Mouse (Mus musculus): ENCODE measurements around the gene Rnaseh2b. TPM values are rescaled to one million over a fixed set of nuclear protein-coding genes. Genes with fewer than 3 reads are reported as not detected.

Gene Rnaseh2b
- polyA plus RNA-seq, 1 experiment from 2014 or later, result 78.8 TPM

DNA sequence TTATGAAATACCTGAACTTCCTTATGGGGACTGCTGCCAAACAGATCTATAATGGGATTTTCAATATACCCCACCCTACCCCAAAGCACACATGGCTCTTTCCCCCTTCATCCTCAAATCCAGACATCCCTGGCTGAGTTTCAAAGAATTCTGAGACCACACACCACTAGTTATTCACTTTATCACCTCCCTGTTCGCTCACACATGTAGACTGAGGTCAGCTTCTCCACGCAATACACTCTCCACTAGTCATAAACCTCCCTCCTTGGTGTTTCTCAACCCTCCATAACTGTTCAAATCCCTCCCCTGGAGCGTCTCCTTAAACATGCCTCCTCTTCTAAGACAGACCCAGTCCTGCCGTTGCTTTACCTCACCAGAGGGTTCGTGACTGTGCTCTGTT, 31.1 kb downstream of the Rnaseh2b start:
- no peak overlapping the region for H3K4me2 ChIP-seq
- no peaks in the 10 kb centered on the region for H3K9me3 ChIP-seq
- H3K27ac ChIP-seq, result no peak overlapping the region
- H3K4me1 ChIP-seq, result peaks cover 19% of the 10 kb centered on the region
- no peak overlapping the region for H3K9ac ChIP-seq
- H3K27me3 ChIP-seq, result no peaks in the 10 kb centered on the region
- no peak for ATAC-seq (ENCODE audit: low FRiP score)
- H3K36me3 ChIP-seq (replicated peaks), result no peaks in the 10 kb centered on the region
- WGBS, result 88% methylated on average over 5 of the region's 5 CpGs
- H3K4me3 ChIP-seq (replicated peaks), result no peak overlapping the region

DNA sequence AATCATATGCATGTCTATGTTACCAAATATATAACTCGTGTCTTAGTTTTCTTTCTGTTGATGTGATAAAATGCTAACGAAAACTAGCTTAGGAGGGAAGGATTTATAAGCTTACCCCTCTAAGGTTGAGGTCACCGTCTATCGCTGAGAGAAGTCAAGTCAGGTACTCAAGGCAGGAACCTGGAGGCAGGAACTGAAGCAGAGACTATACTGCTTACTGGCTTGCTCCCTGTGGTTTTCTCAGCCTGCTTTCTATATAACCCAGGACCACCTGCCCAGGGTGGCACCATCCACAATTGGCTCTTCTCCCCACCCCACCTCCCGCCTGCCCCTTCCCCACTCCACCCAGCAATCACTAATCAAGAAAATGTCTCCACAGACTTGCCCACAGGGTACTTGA, 32.6 kb downstream of the Rnaseh2b start:
- 92% methylated on average over 5 of the region's 5 CpGs for WGBS
- Histone ChIP-seq H3K36me3 (replicated peaks) (no peaks in the 10 kb centered on the region), H3K4me3 (replicated peaks) (no peak overlapping the region), H3K27ac (no peak overlapping the region), H3K9me3 (no peaks in the 10 kb centered on the region), H3K4me1 (peaks cover 19% of the 10 kb centered on the region), H3K9ac (no peak overlapping the region), H3K27me3 (no peaks in the 10 kb centered on the region), H3K4me2 (no peak overlapping the region)
- ATAC-seq (ENCODE audit: low FRiP score), result no peak

DNA sequence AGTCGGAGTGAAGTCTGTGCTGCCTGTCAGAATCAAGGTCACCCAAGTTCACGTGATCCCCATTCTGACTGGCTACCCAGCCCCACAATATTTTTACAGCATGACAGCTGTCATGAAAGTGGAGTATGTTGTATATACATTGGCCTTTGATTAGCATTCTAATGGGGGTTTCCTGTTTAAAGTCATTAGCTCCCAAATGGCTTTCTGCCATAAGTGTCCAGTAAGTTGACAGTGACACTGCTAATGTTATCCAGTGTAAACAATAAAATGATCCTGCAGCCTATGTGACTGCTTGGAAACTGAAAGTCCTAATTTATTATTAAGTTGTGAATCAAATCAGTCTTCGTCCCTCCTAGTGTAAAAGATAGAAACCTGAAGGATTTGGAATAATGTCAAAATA, 33.6 kb downstream of the Rnaseh2b start:
- WGBS, result 88% methylated on average over 3 of the region's 3 CpGs
- no peak for ATAC-seq (ENCODE audit: low FRiP score)

DNA sequence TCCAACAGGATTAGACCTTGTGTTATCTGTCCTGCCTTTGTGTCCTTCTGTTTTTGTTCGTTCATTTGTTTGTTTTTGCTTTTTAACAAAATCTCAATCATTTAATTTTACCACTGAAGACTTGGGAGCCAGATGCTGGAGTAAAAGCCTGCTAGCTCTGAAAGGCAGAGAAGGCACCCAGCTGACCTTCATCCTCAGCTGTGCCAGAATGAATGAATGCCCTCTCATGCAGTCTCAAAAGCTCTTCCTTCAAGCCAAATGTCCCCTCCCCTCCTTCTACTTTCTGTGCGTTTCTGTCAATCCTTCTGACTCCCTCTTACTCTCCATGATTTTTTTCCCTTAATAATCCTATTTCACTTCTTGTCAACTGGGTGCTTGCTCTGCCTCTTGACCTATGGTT, 34.8 kb downstream of the Rnaseh2b start:
- no peak for ATAC-seq (ENCODE audit: low FRiP score)

More for the DNA sequence above, 33.6 kb downstream of the Rnaseh2b start:
- no peak overlapping the region for H3K4me3 ChIP-seq (replicated peaks)
- H3K9ac ChIP-seq, result no peak overlapping the region
- no peaks in the 10 kb centered on the region for H3K27me3 ChIP-seq
- H3K9me3 ChIP-seq, result no peaks in the 10 kb centered on the region
- no peaks in the 10 kb centered on the region for H3K36me3 ChIP-seq (replicated peaks)
- H3K27ac ChIP-seq, result no peak overlapping the region
- no peak overlapping the region for H3K4me2 ChIP-seq
- peaks cover 24% of the 10 kb centered on the region for H3K4me1 ChIP-seq

DNA sequence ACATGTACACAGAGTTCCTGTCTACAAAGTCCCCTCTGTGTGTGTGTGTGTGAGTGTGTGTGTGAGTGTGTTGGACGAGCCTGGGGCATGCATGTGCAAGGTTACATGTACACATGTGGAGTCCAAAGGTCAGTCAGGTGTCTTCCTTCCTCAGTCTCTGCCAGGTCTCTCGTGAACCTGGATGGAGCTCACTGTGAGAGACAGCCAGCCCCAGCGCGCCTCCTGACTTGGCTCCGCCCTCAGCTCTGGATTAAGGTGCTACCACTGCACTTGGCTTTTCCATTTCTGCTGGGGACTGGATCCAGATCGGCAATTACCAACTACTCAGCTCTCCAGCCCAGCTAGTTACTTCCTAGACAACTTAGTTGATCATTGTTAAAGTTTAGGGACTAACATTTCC, 36.2 kb downstream of the Rnaseh2b start:
- no peaks in the 10 kb centered on the region for H3K9me3 ChIP-seq
- no peak overlapping the region for H3K4me2 ChIP-seq
- H3K4me1 ChIP-seq, result peaks cover 41% of the 10 kb centered on the region
- H3K4me3 ChIP-seq (replicated peaks), result no peak overlapping the region
- no peak overlapping the region for H3K27ac ChIP-seq
- no peak for ATAC-seq (ENCODE audit: low FRiP score)
- no peaks in the 10 kb centered on the region for H3K27me3 ChIP-seq
- H3K36me3 ChIP-seq (replicated peaks), result no peaks in the 10 kb centered on the region
- H3K9ac ChIP-seq, result no peak overlapping the region
- 55% methylated on average over 6 of the region's 6 CpGs for WGBS

More for the DNA sequence above, 34.8 kb downstream of the Rnaseh2b start:
- Histone ChIP-seq H3K4me1 (peaks cover 30% of the 10 kb centered on the region), H3K4me2 (no peak overlapping the region), H3K27ac (peak overlapping the region; percentile 2; the same call in 1 of the 2 replicates), H3K9me3 (no peaks in the 10 kb centered on the region), H3K36me3 (replicated peaks) (no peaks in the 10 kb centered on the region), H3K27me3 (no peaks in the 10 kb centered on the region), H3K9ac (no peak overlapping the region), H3K4me3 (replicated peaks) (no peak overlapping the region)
- WGBS, result 16% methylated on average over 2 of the region's 2 CpGs

DNA sequence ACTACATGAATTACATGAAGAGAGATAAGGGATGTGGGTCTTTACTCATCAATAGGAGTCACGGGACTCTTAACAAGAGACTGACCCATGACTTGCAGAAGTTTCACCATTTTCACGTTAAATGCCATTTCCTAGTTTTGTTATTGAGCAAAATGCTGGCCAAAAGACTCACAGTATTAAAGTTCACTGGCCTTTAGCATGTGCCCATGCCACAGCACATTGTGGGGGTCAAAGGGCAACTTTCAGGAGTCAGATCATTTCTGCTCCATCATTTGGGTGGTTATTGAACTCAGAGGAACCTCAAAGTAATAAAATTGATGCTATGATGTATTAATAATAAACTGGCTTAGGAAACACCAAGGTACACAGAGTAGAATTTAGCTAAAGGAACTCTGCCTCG, 37.2 kb downstream of the Rnaseh2b start:
- Histone ChIP-seq H3K9me3 (no peaks in the 10 kb centered on the region), H3K4me3 (replicated peaks) (no peak overlapping the region), H3K4me2 (no peak overlapping the region), H3K9ac (no peak overlapping the region), H3K27me3 (no peaks in the 10 kb centered on the region), H3K27ac (no peak overlapping the region), H3K36me3 (replicated peaks) (no peaks in the 10 kb centered on the region), H3K4me1 (peaks cover 47% of the 10 kb centered on the region)
- 83% methylated on average over 3 of the region's 3 CpGs for WGBS
- ATAC-seq (ENCODE audit: low FRiP score), result no peak

DNA sequence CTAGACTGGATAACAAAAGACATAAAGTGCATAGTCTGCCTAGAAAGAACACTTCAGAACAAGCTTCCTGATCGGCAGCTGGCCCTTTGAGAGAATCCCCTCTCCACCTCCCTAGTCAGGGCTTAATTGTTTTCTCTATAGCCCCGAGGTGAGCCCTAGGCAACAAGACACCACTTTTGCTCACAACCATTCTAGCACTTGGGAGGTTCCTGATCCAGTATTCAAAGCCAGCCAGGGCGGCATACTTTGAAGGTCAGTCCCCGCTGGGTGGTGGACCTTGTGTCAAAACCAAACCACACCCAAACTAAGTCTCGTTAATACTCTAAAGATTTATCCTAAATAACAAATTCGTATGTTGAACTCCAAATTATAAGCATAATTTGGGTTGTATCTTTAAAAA, 39.1 kb downstream of the Rnaseh2b start:
- H3K9ac ChIP-seq, result peak overlapping the region; percentile 74
- H3K9me3 ChIP-seq, result no peaks in the 10 kb centered on the region
- H3K27ac ChIP-seq, result peak overlapping the region; percentile 78; the same call in 1 of the 2 replicates
- H3K27me3 ChIP-seq, result no peaks in the 10 kb centered on the region
- H3K36me3 ChIP-seq (replicated peaks), result no peaks in the 10 kb centered on the region
- H3K4me3 ChIP-seq (replicated peaks), result peak overlapping the region; percentile 66
- ATAC-seq (ENCODE audit: low FRiP score), result no peak
- H3K4me1 ChIP-seq, result peaks cover 41% of the 10 kb centered on the region
- 9% methylated on average over 6 of the region's 6 CpGs for WGBS
- H3K4me2 ChIP-seq, result peak overlapping the region; percentile 80

DNA sequence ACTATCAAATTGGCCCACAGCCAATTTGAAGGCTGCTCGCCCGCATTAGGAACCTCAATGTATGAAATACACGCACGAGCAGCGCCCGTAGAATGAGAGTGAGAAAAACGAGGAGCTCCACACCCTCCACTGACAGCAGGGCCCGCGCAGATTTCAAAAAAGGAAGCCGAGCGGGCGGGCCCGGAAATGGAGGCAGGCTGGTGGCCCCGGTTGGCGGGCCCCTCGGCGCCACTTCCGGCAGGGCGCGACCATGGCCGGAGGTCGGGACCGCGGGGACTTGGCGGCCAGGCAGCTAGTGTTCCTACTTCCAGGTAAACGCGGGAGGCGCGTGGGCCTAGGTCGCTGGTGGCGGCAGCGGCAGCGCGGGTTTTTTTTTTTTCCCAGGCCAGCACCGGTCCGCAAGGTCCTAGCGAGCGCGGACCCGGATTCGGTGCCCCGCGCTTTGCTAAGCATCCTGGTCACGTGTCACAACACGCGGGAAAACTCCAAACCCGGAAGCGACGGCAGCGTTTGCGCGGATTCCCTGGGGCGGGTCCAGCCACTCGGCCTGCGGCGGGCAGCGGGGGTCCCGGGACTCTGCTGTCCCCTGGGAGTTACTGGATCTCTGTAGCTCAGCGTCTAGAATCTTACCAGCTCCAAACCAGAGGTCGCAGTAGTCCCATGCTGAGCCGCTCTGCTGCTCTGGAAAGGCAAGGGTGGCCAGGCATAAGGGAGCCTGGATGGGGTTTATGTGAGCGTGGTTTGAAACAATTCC, 39.7 kb downstream of the Rnaseh2b start:
- H3K9ac ChIP-seq, result peak overlapping the region; percentile 74
- H3K4me2 ChIP-seq, result peak overlapping the region; percentile 80
- H3K36me3 ChIP-seq (replicated peaks), result no peaks in the 10 kb centered on the region
- peak overlapping the region; percentile 78 for H3K27ac ChIP-seq
- no peaks in the 10 kb centered on the region for H3K27me3 ChIP-seq
- H3K4me3 ChIP-seq (replicated peaks), result peak overlapping the region; percentile 66
- H3K9me3 ChIP-seq, result no peaks in the 10 kb centered on the region
- WGBS, result under 1% methylated on average over 62 of the region's 62 CpGs
- peak; percentile 88 for ATAC-seq (ENCODE audit: low FRiP score)
- H3K4me1 ChIP-seq, result peaks cover 35% of the 10 kb centered on the region

DNA sequence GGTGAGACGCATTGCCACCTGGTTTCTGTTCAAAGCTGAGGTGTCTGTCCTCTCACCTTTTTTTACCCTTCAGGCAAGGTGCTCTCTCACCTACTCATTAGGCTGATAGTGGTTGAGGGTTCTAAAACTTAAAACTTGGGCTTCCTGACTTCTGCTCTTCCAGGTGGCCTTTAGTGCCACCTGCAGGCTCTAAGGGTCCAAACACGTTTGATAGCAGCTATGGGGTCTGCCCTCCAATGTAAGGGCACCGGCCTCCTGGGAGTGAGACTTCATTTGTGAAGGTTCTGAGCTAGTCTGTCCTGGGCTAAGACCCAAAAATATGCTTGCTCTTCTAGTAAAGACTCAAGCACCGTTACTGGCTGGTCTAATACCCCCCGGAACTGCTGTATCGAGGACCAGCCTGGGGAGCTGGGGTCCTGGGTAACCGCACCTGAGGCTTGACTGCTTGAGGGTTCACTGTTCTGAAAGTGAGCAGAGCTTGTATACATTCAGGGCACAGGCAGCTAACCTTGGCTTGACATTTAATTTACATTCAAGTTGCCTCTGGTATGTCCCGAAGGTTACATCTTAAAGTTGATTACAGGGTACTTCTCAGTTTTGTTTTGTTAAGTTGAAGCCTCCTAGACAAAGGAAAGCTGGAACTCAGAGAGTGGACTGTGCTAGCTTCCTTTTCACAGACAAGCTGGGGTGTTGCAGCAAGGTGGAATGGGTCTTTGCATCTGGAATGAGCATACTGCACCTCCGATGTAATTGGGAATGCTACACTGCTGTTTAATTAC, 41.7 kb downstream of the Rnaseh2b start:
- no peaks in the 10 kb centered on the region for H3K27me3 ChIP-seq
- H3K27ac ChIP-seq, result no peak overlapping the region
- H3K4me2 ChIP-seq, result no peak overlapping the region; the same call in 1 of the 2 replicates
- peaks cover 28% of the 10 kb centered on the region for H3K4me1 ChIP-seq
- no peak overlapping the region for H3K4me3 ChIP-seq (replicated peaks)
- no peak overlapping the region for H3K9ac ChIP-seq
- no peak for ATAC-seq (ENCODE audit: low FRiP score)
- no peaks in the 10 kb centered on the region for H3K36me3 ChIP-seq (replicated peaks)
- no peaks in the 10 kb centered on the region for H3K9me3 ChIP-seq
- WGBS, result 78% methylated on average over 9 of the region's 9 CpGs

DNA sequence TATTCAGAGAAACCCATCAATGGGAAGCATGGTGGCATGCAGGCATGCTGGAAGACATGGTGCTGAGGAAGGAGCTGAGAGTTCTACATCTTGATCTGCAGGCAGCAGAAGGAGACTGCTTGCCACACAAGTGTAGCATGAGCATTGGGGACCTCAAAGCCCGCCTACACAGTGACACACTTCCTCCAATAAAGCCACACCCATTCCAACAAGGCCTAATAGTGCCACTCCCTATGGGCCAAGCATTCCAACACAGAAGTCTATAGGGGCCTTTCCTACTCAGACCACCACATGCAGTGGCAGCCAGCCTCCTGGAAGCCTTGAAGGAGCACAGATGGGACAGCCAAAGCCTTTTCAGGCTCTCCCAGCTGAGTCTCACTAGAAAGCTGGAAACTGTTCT, 46.8 kb downstream of the Rnaseh2b start:
- Histone ChIP-seq H3K4me2 (no peak overlapping the region), H3K9me3 (no peaks in the 10 kb centered on the region), H3K4me3 (replicated peaks) (no peak overlapping the region), H3K27ac (no peak overlapping the region), H3K9ac (no peak overlapping the region), H3K27me3 (no peaks in the 10 kb centered on the region), H3K4me1 (peaks cover 14% of the 10 kb centered on the region), H3K36me3 (replicated peaks) (0 out of 2 replicates have a peak, but pooled peaks cover 3% of the 10 kb centered on the region)
- WGBS, result 95% methylated on average over 1 of the region's 1 CpGs
- ATAC-seq (ENCODE audit: low FRiP score), result no peak

DNA sequence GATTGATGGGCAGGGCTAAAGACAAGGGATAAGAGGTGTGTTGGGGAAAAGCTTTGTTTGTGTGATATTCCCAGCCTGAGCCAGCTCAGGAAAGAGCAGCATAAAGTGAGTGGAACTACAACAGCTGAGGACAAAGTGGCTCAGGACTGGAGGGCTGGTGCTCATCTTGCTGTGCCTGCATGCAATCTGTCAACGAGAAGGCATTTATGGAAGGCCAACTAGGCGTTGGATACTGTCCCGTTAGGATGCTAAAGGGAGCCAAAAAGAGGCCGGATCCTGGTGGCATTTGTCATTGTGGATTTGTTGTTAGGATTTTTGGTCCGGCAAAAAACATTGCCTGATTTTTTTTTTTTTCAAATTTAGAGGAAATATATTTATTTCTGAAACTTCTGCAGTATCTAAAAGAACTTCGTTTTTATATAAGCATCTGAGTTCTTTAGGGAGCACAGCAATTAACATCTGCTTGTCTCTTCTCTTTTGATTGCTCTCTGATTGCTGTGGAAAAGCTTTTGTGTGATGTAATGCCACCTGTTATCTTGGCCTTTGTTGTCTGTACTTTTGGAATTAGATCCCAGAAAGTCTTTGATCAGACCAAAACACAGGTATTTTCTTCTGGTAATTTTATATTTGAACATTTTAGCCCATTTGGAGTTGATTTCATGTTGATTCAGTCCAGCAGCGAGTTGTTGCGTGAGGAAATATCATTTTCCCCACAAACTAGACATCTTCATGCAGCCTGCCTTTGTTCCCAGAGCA, 49.7 kb downstream of the Rnaseh2b start:
- H3K9me3 ChIP-seq, result no peaks in the 10 kb centered on the region
- 73% methylated on average over 8 of the region's 8 CpGs for WGBS
- H3K36me3 ChIP-seq (replicated peaks), result 0 out of 2 replicates have a peak, but pooled peaks cover 3% of the 10 kb centered on the region
- no peak overlapping the region for H3K4me3 ChIP-seq (replicated peaks)
- H3K9ac ChIP-seq, result no peak overlapping the region
- H3K27ac ChIP-seq, result no peak overlapping the region
- peaks cover 22% of the 10 kb centered on the region for H3K4me1 ChIP-seq
- no peaks in the 10 kb centered on the region for H3K27me3 ChIP-seq
- H3K4me2 ChIP-seq, result no peak overlapping the region
- ATAC-seq (ENCODE audit: low FRiP score), result no peak

DNA sequence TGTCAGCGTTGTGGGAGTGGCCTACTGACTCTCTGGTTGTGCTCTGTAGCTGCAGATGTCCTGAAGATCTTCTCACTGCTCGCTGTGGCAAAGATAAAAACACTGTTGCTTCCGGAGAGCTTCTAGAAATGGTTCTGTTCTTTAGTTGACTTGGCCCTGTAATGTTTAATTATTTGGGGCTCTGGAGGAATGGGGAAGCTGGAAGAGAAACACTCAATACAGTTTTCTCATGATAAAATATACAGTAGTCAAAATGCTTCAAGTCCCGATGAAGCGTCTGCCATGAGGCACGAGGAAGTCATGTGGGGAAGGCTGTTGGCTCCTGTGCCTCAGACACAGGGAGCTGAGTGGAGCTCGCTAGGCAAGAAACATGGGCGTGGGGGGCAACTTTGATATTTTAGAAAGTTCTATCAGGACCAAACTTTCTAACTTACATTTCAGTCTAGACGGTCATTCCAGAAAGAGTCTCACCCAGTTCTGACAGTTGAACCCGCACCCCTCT, 50.3 kb downstream of the Rnaseh2b start:
- ATAC-seq (ENCODE audit: low FRiP score), result no peak
- Histone ChIP-seq H3K9me3 (no peaks in the 10 kb centered on the region), H3K4me2 (no peak overlapping the region), H3K27me3 (no peaks in the 10 kb centered on the region), H3K4me3 (replicated peaks) (no peak overlapping the region), H3K4me1 (peaks cover 25% of the 10 kb centered on the region), H3K36me3 (replicated peaks) (0 out of 2 replicates have a peak, but pooled peaks cover 3% of the 10 kb centered on the region), H3K27ac (no peak overlapping the region), H3K9ac (no peak overlapping the region)
- 83% methylated on average over 10 of the region's 10 CpGs for WGBS
